Mouse (Mus musculus): ENCODE data around the gene Tm6sf2. TPM values are rescaled to one million over a fixed set of nuclear protein-coding genes. Genes with fewer than 3 reads are reported as not detected.
A peak's percentile ranks its signal among the peaks of the same experiment; 100 is the strongest.

The Tm6sf2 gene
- polyA plus RNA-seq, 1 experiment from 2014 or later, result 0.91 TPM

GRCm38 (mm10) chr8:70122863-70123262 is 50.1 kb downstream of the Tm6sf2 start:
- Histone ChIP-seq H3K4me1 (peaks cover 6% of the 10 kb centered on the region), H3K9ac (no peak overlapping the region), H3K27me3 (peaks cover 36% of the 10 kb centered on the region), H3K36me3 (no peaks in the 10 kb centered on the region), H3K4me2 (no peak overlapping the region), H3K27ac (no peak overlapping the region), H3K9me3 (no peaks in the 10 kb centered on the region), H3K4me3 (no peak overlapping the region)
- WGBS, result 57% methylated on average over 2 of the region's 2 CpGs
- no peak for ATAC-seq (ENCODE audit: insufficient number of reproducible peaks, low FRiP score, low TSS enrichment, low read depth)

- no peak overlapping the region for H3K27ac ChIP-seq
- no peak overlapping the region for H3K4me3 ChIP-seq
- H3K27me3 ChIP-seq, result peaks cover 15% of the 10 kb centered on the region
- H3K4me2 ChIP-seq, result no peak overlapping the region
- no peak for ATAC-seq (ENCODE audit: insufficient number of reproducible peaks, low FRiP score, low TSS enrichment, low read depth)
- 62% methylated on average over 8 of the region's 8 CpGs for WGBS
- no peaks in the 10 kb centered on the region for H3K36me3 ChIP-seq
- peaks cover 11% of the 10 kb centered on the region for H3K4me1 ChIP-seq
- no peak overlapping the region for H3K9ac ChIP-seq
- H3K9me3 ChIP-seq, result no peaks in the 10 kb centered on the region
These were observed 52.3 kb downstream of the Tm6sf2 start for GRCm38 (mm10) chr8:70124992-70125391.

- Histone ChIP-seq H3K4me1 (peaks cover 22% of the 10 kb centered on the region), H3K27ac (no peak overlapping the region), H3K4me3 (no peak overlapping the region), H3K36me3 (peaks cover 13% of the 10 kb centered on the region), H3K27me3 (no peaks in the 10 kb centered on the region), H3K9ac (0 out of 2 replicates have a peak overlapping the region, but pooled peaks have one; percentile 8), H3K4me2 (no peak overlapping the region), H3K9me3 (no peaks in the 10 kb centered on the region)
- WGBS, result 72% methylated on average over 3 of the region's 3 CpGs
- ATAC-seq (ENCODE audit: insufficient number of reproducible peaks, low FRiP score, low TSS enrichment, low read depth), result no peak
These were observed 55.7 kb downstream of the Tm6sf2 start for GRCm38 (mm10) chr8:70128435-70128834.

- no peak for ATAC-seq (ENCODE audit: insufficient number of reproducible peaks, low FRiP score, low TSS enrichment, low read depth)
- H3K27ac ChIP-seq, result peak overlapping the region; percentile 38; the same call in 1 of the 2 replicates
- no peak overlapping the region for H3K4me2 ChIP-seq
- no peaks in the 10 kb centered on the region for H3K27me3 ChIP-seq
- H3K36me3 ChIP-seq, result peaks cover 22% of the 10 kb centered on the region
- H3K9ac ChIP-seq, result no peak overlapping the region
- H3K9me3 ChIP-seq, result no peaks in the 10 kb centered on the region
- H3K4me3 ChIP-seq, result no peak overlapping the region
- H3K4me1 ChIP-seq, result peaks cover 22% of the 10 kb centered on the region
- WGBS, result 64% methylated on average over 9 of the region's 9 CpGs
These were observed 56.7 kb downstream of the Tm6sf2 start for GRCm38 (mm10) chr8:70129309-70129952.

Small RNA genes within 50 kb of the gene (microRNA-seq; reads per million reads assigned to microRNA genes)
- gene Mir7066, result not detected

Other genes starting within 250 kb of the Tm6sf2 start
- gene Pbx4, start 240.4 kb upstream of the Tm6sf2 start, polyA plus RNA-seq (2015; fragmentation: Nextera tagmentation; extraction: Ambion mirVana), result 4.3 and 4.7 TPM in 2 replicates
- gene Cilp2, start 185.2 kb upstream of the Tm6sf2 start, polyA plus RNA-seq (2015; fragmentation: Nextera tagmentation; extraction: Ambion mirVana), result 2.9 and 3.7 TPM in 2 replicates
- 3.2 and 4.2 TPM in 2 replicates for gene Tssk6, start 170.7 kb upstream of the Tm6sf2 start, polyA plus RNA-seq (2015; fragmentation: Nextera tagmentation; extraction: Ambion mirVana)
- 168 and 176 TPM in 2 replicates for gene Ndufa13, start 170.4 kb upstream of the Tm6sf2 start, polyA plus RNA-seq (2015; fragmentation: Nextera tagmentation; extraction: Ambion mirVana)
- gene Yjefn3, start 170.2 kb upstream of the Tm6sf2 start, polyA plus RNA-seq (2015; fragmentation: Nextera tagmentation; extraction: Ambion mirVana), result 3.7 and 6.4 TPM in 2 replicates
- gene Gatad2a, start 76.5 kb upstream of the Tm6sf2 start, polyA plus RNA-seq (2015; fragmentation: Nextera tagmentation; extraction: Ambion mirVana), result 36.3 and 39.7 TPM in 2 replicates
- gene Mau2, start 30.2 kb upstream of the Tm6sf2 start, polyA plus RNA-seq (2015; fragmentation: Nextera tagmentation; extraction: Ambion mirVana), result 51.4 and 54.2 TPM in 2 replicates
- gene Sugp1, start 30.1 kb upstream of the Tm6sf2 start, polyA plus RNA-seq (2015; fragmentation: Nextera tagmentation; extraction: Ambion mirVana), result 41.9 and 43.7 TPM in 2 replicates
- gene Hapln4, start 10.5 kb downstream of the Tm6sf2 start, polyA plus RNA-seq (2015; fragmentation: Nextera tagmentation; extraction: Ambion mirVana), result 0.19 and 0.24 TPM in 2 replicates
- 0.35 and 0.50 TPM in 2 replicates for gene Ncan, start 47.9 kb downstream of the Tm6sf2 start, polyA plus RNA-seq (2015; fragmentation: Nextera tagmentation; extraction: Ambion mirVana)
- gene Nr2c2ap, start 58.4 kb downstream of the Tm6sf2 start, polyA plus RNA-seq (2015; fragmentation: Nextera tagmentation; extraction: Ambion mirVana), result 31.2 and 33.3 TPM in 2 replicates
- gene Rfxank, start 66.2 kb downstream of the Tm6sf2 start, polyA plus RNA-seq (2015; fragmentation: Nextera tagmentation; extraction: Ambion mirVana), result 20.2 and 20.9 TPM in 2 replicates
- 54.1 and 55.2 TPM in 2 replicates for gene Borcs8, start 66.6 kb downstream of the Tm6sf2 start, polyA plus RNA-seq (2015; fragmentation: Nextera tagmentation; extraction: Ambion mirVana)
- 0.19 and 0.48 TPM in 2 replicates for gene Mef2b, start 66.8 kb downstream of the Tm6sf2 start, polyA plus RNA-seq (2015; fragmentation: Nextera tagmentation; extraction: Ambion mirVana)
- 64.9 and 74.3 TPM in 2 replicates for gene Tmem161a, start 99.4 kb downstream of the Tm6sf2 start, polyA plus RNA-seq (2015; fragmentation: Nextera tagmentation; extraction: Ambion mirVana)
- 5.7 and 5.8 TPM in 2 replicates for gene Slc25a42, start 139.4 kb downstream of the Tm6sf2 start, polyA plus RNA-seq (2015; fragmentation: Nextera tagmentation; extraction: Ambion mirVana)
- gene Sugp2, start 161.3 kb downstream of the Tm6sf2 start, polyA plus RNA-seq (2015; fragmentation: Nextera tagmentation; extraction: Ambion mirVana), result 26.1 and 26.9 TPM in 2 replicates
- gene Armc6, start 161.5 kb downstream of the Tm6sf2 start, polyA plus RNA-seq (2015; fragmentation: Nextera tagmentation; extraction: Ambion mirVana), result 32.7 and 33.0 TPM in 2 replicates
- 36.0 and 40.7 TPM in 2 replicates for gene Homer3, start 209.9 kb downstream of the Tm6sf2 start, polyA plus RNA-seq (2015; fragmentation: Nextera tagmentation; extraction: Ambion mirVana)
- gene Ddx49, start 229.6 kb downstream of the Tm6sf2 start, polyA plus RNA-seq (2015; fragmentation: Nextera tagmentation; extraction: Ambion mirVana), result 52.7 and 53.1 TPM in 2 replicates
- gene Cope, start 229.6 kb downstream of the Tm6sf2 start, polyA plus RNA-seq (2015; fragmentation: Nextera tagmentation; extraction: Ambion mirVana), result 397 and 441 TPM in 2 replicates
- gene Cers1, start 242.9 kb downstream of the Tm6sf2 start, polyA plus RNA-seq (2015; fragmentation: Nextera tagmentation; extraction: Ambion mirVana), result 8.8 and 9.6 TPM in 2 replicates